Mouse (Mus musculus) stomach, postnatal 0 days (tissue): ENCODE measurements at regions not wholly inside any gene's neighbourhood (a gene's known extent, or its start where the extent isn't known, plus 50 kb on each side); places are given as distances from the start of the nearest gene placed in this dataset.

Experiments
- ATAC-seq: fragments of 200-750 bp; cut with Nextera tagmentation; 2 replicates; pipeline ENCODE4 v1.8.0; 2017; ENCODE audit not compliant: low FRiP score, low TSS enrichment
- DNase-seq: peaks from one replicate; pipeline ENCODE4 v3.0.0-alpha.2; 2016; ENCODE audit warnings: low spot score
- H3K27ac ChIP-seq: fragments of 300-500 bp; sonication (generic); replicated peaks from 2 replicates; pipeline ENCODE4 v1.5.1; 2014; ENCODE audit warnings: mild to moderate bottlenecking, control low read depth
- H3K27me3 ChIP-seq: fragments of 300-500 bp; sonication (generic); 2 replicates; pipeline ENCODE4 v1.6.1; 2014; ENCODE audit warnings: low read length; ENCODE audit not compliant: control insufficient read depth, insufficient read depth
- H3K36me3 ChIP-seq: fragments of 300-500 bp; sonication (generic); 2 replicates; pipeline ENCODE4 v1.6.1; 2014; ENCODE audit warnings: low read length, mixed read lengths; ENCODE audit not compliant: control insufficient read depth, insufficient read depth
- H3K4me1 ChIP-seq: fragments of 300-500 bp; sonication (generic); replicated peaks from 2 replicates; pipeline ENCODE4 v1.6.1; 2014; ENCODE audit warnings: antibody characterized with exemption; ENCODE audit not compliant: control insufficient read depth, insufficient read depth
- H3K4me2 ChIP-seq: fragments of 300-500 bp; sonication (generic); replicated peaks from 2 replicates; pipeline ENCODE4 v1.6.1; 2014; ENCODE audit warnings: low read depth, mild to moderate bottlenecking, control low read depth, moderate library complexity
- H3K4me3 ChIP-seq: fragments of 300-500 bp; sonication (generic); 2 replicates; pipeline ENCODE4 v1.5.1; 2014; ENCODE audit warnings: low read depth, low read length, control low read depth
- H3K9ac ChIP-seq: fragments of 300-500 bp; sonication (generic); 2 replicates; pipeline ENCODE4 v1.6.1; 2014; ENCODE audit warnings: mild to moderate bottlenecking, low read length, control low read depth, mixed read lengths
- H3K9me3 ChIP-seq: fragments of 300-500 bp; sonication (generic); 2 replicates; pipeline ENCODE4 v1.6.1; 2016; ENCODE audit warnings: low read length; ENCODE audit not compliant: control insufficient read depth
- CTCF ChIP-seq: IDR thresholded peaks from 2 replicates; pipeline ENCODE4 v1.5.1; 2016; ENCODE audit warnings: antibody characterized with exemption, low read depth, mild to moderate bottlenecking, moderate library complexity
- EP300 ChIP-seq: optimal IDR thresholded peaks from 2 replicates; pipeline ENCODE3; 2016; ENCODE audit warnings: antibody characterized with exemption
- WGBS: fragments of 180-500 bp; shearing (Covaris S2); extraction: QIAGEN DNeasy Blood & Tissue Kit; methylation state at CpG from one replicate; pipeline ENCODE4 v1.1.7; 2014; 5-methylcytosine and 5-hydroxymethylcytosine counted together

DNA sequence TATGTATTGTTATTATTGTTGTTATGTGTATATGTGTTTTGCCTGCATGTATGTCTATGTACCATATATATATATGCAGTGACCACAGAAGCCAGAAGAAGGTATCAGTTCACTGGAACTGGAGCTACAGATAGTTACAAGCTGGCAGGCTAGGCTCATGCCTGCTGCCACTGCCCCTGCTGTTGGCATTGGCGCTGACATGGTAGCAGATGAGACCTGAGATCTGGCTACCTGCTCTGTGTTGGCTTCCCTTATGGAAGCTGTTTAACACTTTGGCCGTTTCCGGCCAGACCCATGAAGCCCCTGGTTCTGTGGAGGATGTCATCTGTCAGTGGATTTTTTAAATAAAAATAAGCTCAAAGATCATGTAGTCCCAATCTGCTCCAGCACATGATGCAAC is 178.1 kb downstream of the Mex3b start:
- ATAC-seq = no peak
- Histone ChIP-seq H3K9ac (no peak overlapping the region), H3K4me3 (no peak overlapping the region), H3K27me3 (no peaks in the 10 kb centered on the region), H3K4me2 (no peak overlapping the region), H3K27ac (no peak overlapping the region), H3K9me3 (no peaks in the 10 kb centered on the region), H3K4me1 (no peaks in the 10 kb centered on the region), H3K36me3 (no peaks in the 10 kb centered on the region)
- WGBS = 84% methylated on average over 3 of the region's 3 CpGs
- no peak for DNase-seq
- TF ChIP-seq CTCF = no peak
- TF ChIP-seq EP300 = no peak

DNA sequence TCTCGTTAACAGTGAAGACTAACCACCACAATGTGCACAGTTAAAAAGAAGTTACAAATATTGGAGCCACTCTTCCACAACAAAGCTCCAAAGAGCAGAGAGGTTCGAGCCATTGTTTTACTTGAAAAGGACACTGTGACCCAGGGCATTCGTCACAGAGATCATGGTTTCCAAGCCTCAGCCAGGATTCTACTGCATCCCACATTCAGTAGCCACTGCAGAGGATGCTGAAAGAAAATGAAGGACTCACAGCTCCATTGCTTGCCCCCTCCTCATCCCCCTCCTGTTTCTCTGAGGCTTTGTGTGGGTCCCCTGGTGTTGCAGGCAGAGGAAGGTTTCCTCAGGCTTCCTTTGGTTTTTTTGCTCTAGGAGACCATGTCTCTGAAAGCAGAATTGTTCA is 182.9 kb downstream of the Mex3b start:
- H3K9me3 ChIP-seq = no peaks in the 10 kb centered on the region
- H3K27me3 ChIP-seq = no peaks in the 10 kb centered on the region
- WGBS = 54% methylated on average over 3 of the region's 3 CpGs
- no peak for TF ChIP-seq CTCF
- no peak for TF ChIP-seq EP300
- ATAC-seq (no peak), DNase-seq (no peak)
- H3K4me3 ChIP-seq = no peak overlapping the region
- H3K9ac ChIP-seq = no peak overlapping the region
- no peaks in the 10 kb centered on the region for H3K36me3 ChIP-seq
- H3K4me2 ChIP-seq = no peak overlapping the region
- no peaks in the 10 kb centered on the region for H3K4me1 ChIP-seq
- H3K27ac ChIP-seq = no peak overlapping the region

- no peak for TF ChIP-seq EP300
- TF ChIP-seq CTCF = no peak
- Histone ChIP-seq H3K9ac (no peak overlapping the region), H3K27me3 (no peaks in the 10 kb centered on the region), H3K36me3 (no peaks in the 10 kb centered on the region), H3K4me2 (no peak overlapping the region), H3K4me3 (no peak overlapping the region), H3K9me3 (no peaks in the 10 kb centered on the region), H3K27ac (no peak overlapping the region), H3K4me1 (no peaks in the 10 kb centered on the region)
- no peak for DNase-seq
- ATAC-seq = no peak
- 89% methylated on average over 6 of the region's 6 CpGs for WGBS
These were observed 183.8 kb downstream of the Mex3b start for GRCm38 (mm10) chr7:83050833-83051497.

GRCm38 (mm10) chr7:83056101-83056935 is 189.2 kb downstream of the Mex3b start:
- no peak overlapping the region for H3K4me2 ChIP-seq
- ATAC-seq (no peak), DNase-seq (no peak)
- no peak overlapping the region for H3K9ac ChIP-seq
- H3K4me3 ChIP-seq = no peak overlapping the region
- 62% methylated on average over 13 of the region's 13 CpGs for WGBS
- TF ChIP-seq CTCF = no peak
- TF ChIP-seq EP300 = no peak
- H3K27ac ChIP-seq = no peak overlapping the region
- no peaks in the 10 kb centered on the region for H3K36me3 ChIP-seq
- H3K9me3 ChIP-seq = no peaks in the 10 kb centered on the region
- H3K4me1 ChIP-seq = no peaks in the 10 kb centered on the region
- no peaks in the 10 kb centered on the region for H3K27me3 ChIP-seq

GRCm38 (mm10) chr7:83060318-83060717 is 193.2 kb downstream of the Mex3b start:
- no peaks in the 10 kb centered on the region for H3K9me3 ChIP-seq
- H3K27me3 ChIP-seq = no peaks in the 10 kb centered on the region
- ATAC-seq = no peak
- no peak overlapping the region for H3K4me3 ChIP-seq
- no peak for TF ChIP-seq CTCF
- no peak for TF ChIP-seq EP300
- H3K4me1 ChIP-seq = no peaks in the 10 kb centered on the region
- H3K36me3 ChIP-seq = no peaks in the 10 kb centered on the region
- no peak for DNase-seq
- WGBS = 70% methylated on average over 3 of the region's 3 CpGs
- no peak overlapping the region for H3K4me2 ChIP-seq
- H3K27ac ChIP-seq = no peak overlapping the region
- no peak overlapping the region for H3K9ac ChIP-seq

GRCm38 (mm10) chr7:83060733-83061132 is 193.6 kb downstream of the Mex3b start:
- WGBS = 76% methylated on average over 5 of the region's 5 CpGs
- H3K4me2 ChIP-seq = no peak overlapping the region
- H3K27me3 ChIP-seq = no peaks in the 10 kb centered on the region
- no peaks in the 10 kb centered on the region for H3K4me1 ChIP-seq
- no peak for TF ChIP-seq EP300
- no peak for TF ChIP-seq CTCF
- DNase-seq (no peak), ATAC-seq (no peak)
- H3K9me3 ChIP-seq = no peaks in the 10 kb centered on the region
- H3K36me3 ChIP-seq = no peaks in the 10 kb centered on the region
- H3K9ac ChIP-seq = no peak overlapping the region
- H3K4me3 ChIP-seq = no peak overlapping the region
- H3K27ac ChIP-seq = no peak overlapping the region
